Mouse (Mus musculus): ENCODE measurements around the gene Kcnj4.

GRCm38 (mm10) chr15:79507055-79507828 lies 2.2 kb upstream of the Kcnj4 start:
- no peak for TF ChIP-seq POLR2A (IDR thresholded peaks at IDR 0.05; ENCODE audit: borderline replicate concordance, low read depth, low read length)
- no peak for TF ChIP-seq CTCF (IDR thresholded peaks at IDR 0.05; ENCODE audit: low read depth, low read length)

All from bone marrow macrophage, adult 2 months (primary cell).